Mouse (Mus musculus) hindbrain, embryonic 15.5 days (tissue): Measurements from ENCODE around the gene Serpina12. TPM values are rescaled to one million over a fixed set of nuclear protein-coding genes. Genes with fewer than 3 reads are reported as not detected.

Experiments
- ATAC-seq: fragments of 200-750 bp; cut with Nextera tagmentation; 2 replicates; pipeline ENCODE4 v1.8.0; 2017; ENCODE audit warnings: low read depth, moderate number of reproducible peaks, moderate TSS enrichment; ENCODE audit not compliant: low FRiP score
- H3K27ac ChIP-seq: fragments of 300-500 bp; sonication (generic); replicated peaks from 2 replicates; pipeline ENCODE4 v1.5.1; 2015; ENCODE audit warnings: mild to moderate bottlenecking, inconsistent platforms
- H3K27me3 ChIP-seq: fragments of 300-500 bp; sonication (generic); 2 replicates; pipeline ENCODE4 v1.6.1; 2015; ENCODE audit warnings: control low read depth, inconsistent platforms
- H3K36me3 ChIP-seq: fragments of 300-500 bp; sonication (generic); 2 replicates; pipeline ENCODE4 v1.6.1; 2015; ENCODE audit warnings: control low read depth, inconsistent platforms
- H3K4me1 ChIP-seq: fragments of 300-500 bp; sonication (generic); replicated peaks from 2 replicates; pipeline ENCODE4 v1.6.1; 2015; ENCODE audit warnings: control low read depth, inconsistent platforms
- H3K4me2 ChIP-seq: fragments of 300-500 bp; sonication (generic); 2 replicates; pipeline ENCODE4 v1.6.1; 2015; ENCODE audit warnings: moderate library complexity, mild to moderate bottlenecking, inconsistent platforms
- H3K4me3 ChIP-seq: fragments of 300-500 bp; sonication (generic); 2 replicates; pipeline ENCODE4 v1.5.1; 2015; ENCODE audit warnings: mild to moderate bottlenecking, inconsistent platforms
- H3K9ac ChIP-seq: fragments of 300-500 bp; sonication (generic); 2 replicates; pipeline ENCODE4 v1.6.1; 2015; ENCODE audit warnings: inconsistent platforms
- H3K9me3 ChIP-seq: fragments of 300-500 bp; sonication (generic); 2 replicates; pipeline ENCODE4 v1.6.1; 2016; ENCODE audit warnings: control low read depth, inconsistent platforms
- WGBS: fragments of 180-500 bp; shearing (Covaris S2); methylation state at CpG from one replicate; pipeline ENCODE4 v1.1.7; 2015; 5-methylcytosine and 5-hydroxymethylcytosine counted together
- polyA plus RNA-seq: library from polyadenylated mRNA; unstranded; fragments of >200 nt; fragmentation: Nextera tagmentation; extraction: Ambion mirVana; gene quantifications from 2 replicates; pipeline ENCODE4 v1.2.1, GENCODE M21; 2015

Serpina12 gene
- polyA plus RNA-seq, 1 experiment from 2014 or later = not detected

- no peak overlapping the region for H3K4me3 ChIP-seq
- no peak for ATAC-seq
- no peak overlapping the region for H3K9ac ChIP-seq
- no peaks in the 10 kb centered on the region for H3K27me3 ChIP-seq
- no peaks in the 10 kb centered on the region for H3K9me3 ChIP-seq
- no peak overlapping the region for H3K27ac ChIP-seq
- no peaks in the 10 kb centered on the region for H3K4me1 ChIP-seq
- WGBS = 78% methylated on average over 10 of the region's 10 CpGs
- no peak overlapping the region for H3K4me2 ChIP-seq
- H3K36me3 ChIP-seq = no peaks in the 10 kb centered on the region
Measured at GRCm38 (mm10) chr12:104002569-104003237, 41.5 kb downstream of the Serpina12 start.

- no peaks in the 10 kb centered on the region for H3K9me3 ChIP-seq
- H3K27me3 ChIP-seq = no peaks in the 10 kb centered on the region
- WGBS = 92% methylated on average over 3 of the region's 3 CpGs
- ATAC-seq = no peak
- H3K9ac ChIP-seq = no peak overlapping the region
- H3K36me3 ChIP-seq = no peaks in the 10 kb centered on the region
- no peak overlapping the region for H3K4me3 ChIP-seq
- no peak overlapping the region for H3K4me2 ChIP-seq
- no peak overlapping the region for H3K27ac ChIP-seq
- H3K4me1 ChIP-seq = no peaks in the 10 kb centered on the region
Measured at GRCm38 (mm10) chr12:104000594-104000993, 43.6 kb downstream of the Serpina12 start.

- 62% methylated on average over 8 of the region's 8 CpGs for WGBS
- no peaks in the 10 kb centered on the region for H3K9me3 ChIP-seq
Measured at GRCm38 (mm10) chr12:103999611-104000010, 44.6 kb downstream of the Serpina12 start.

GRCm38 (mm10) chr12:103996513-103996912 lies 47.7 kb downstream of the Serpina12 start:
- no peak overlapping the region for H3K27ac ChIP-seq
- no peak overlapping the region for H3K9ac ChIP-seq
- no peak for ATAC-seq
- no peak overlapping the region for H3K4me3 ChIP-seq
- no peaks in the 10 kb centered on the region for H3K4me1 ChIP-seq
- H3K27me3 ChIP-seq = no peaks in the 10 kb centered on the region
- H3K4me2 ChIP-seq = no peak overlapping the region
- H3K9me3 ChIP-seq = no peaks in the 10 kb centered on the region
- 75% methylated on average over 2 of the region's 2 CpGs for WGBS
- no peaks in the 10 kb centered on the region for H3K36me3 ChIP-seq

More at GRCm38 (mm10) chr12:103999611-104000010, 44.6 kb downstream of the Serpina12 start:
- no peaks in the 10 kb centered on the region for H3K27me3 ChIP-seq
- no peaks in the 10 kb centered on the region for H3K4me1 ChIP-seq
- ATAC-seq = no peak
- H3K9ac ChIP-seq = no peak overlapping the region
- H3K4me2 ChIP-seq = no peak overlapping the region
- no peak overlapping the region for H3K27ac ChIP-seq
- H3K4me3 ChIP-seq = no peak overlapping the region
- no peaks in the 10 kb centered on the region for H3K36me3 ChIP-seq

GRCm38 (mm10) chr12:103995292-103996072 lies 48.8 kb downstream of the Serpina12 start:
- Histone ChIP-seq H3K27me3 (no peaks in the 10 kb centered on the region), H3K9me3 (no peaks in the 10 kb centered on the region), H3K27ac (no peak overlapping the region), H3K4me1 (no peaks in the 10 kb centered on the region), H3K9ac (no peak overlapping the region), H3K4me2 (no peak overlapping the region), H3K4me3 (no peak overlapping the region), H3K36me3 (no peaks in the 10 kb centered on the region)
- 44% methylated on average over 5 of the region's 5 CpGs for WGBS
- peak; percentile 55; the same call in 1 of the 2 replicates for ATAC-seq

- ATAC-seq = no peak
- Histone ChIP-seq H3K27me3 (no peaks in the 10 kb centered on the region), H3K27ac (no peak overlapping the region), H3K4me1 (no peaks in the 10 kb centered on the region), H3K9me3 (no peaks in the 10 kb centered on the region), H3K4me2 (no peak overlapping the region), H3K9ac (no peak overlapping the region), H3K36me3 (no peaks in the 10 kb centered on the region), H3K4me3 (no peak overlapping the region)
- 84% methylated on average over 7 of the region's 7 CpGs for WGBS
Measured at GRCm38 (mm10) chr12:103992945-103993344, 51.3 kb downstream of the Serpina12 start.

- WGBS = 92% methylated on average over 6 of the region's 6 CpGs
- Histone ChIP-seq H3K27ac (no peak within 1 kb of the TSS), H3K9ac (no peak within 1 kb of the TSS), H3K4me3 (no peak within 1 kb of the TSS), H3K27me3 (no peaks in the 10 kb centered on the region), H3K4me1 (no peaks in the 10 kb centered on the region), H3K36me3 (no peaks in the 10 kb centered on the region), H3K4me2 (no peak within 1 kb of the TSS), H3K9me3 (no peaks in the 10 kb centered on the region)
- no peak for ATAC-seq
Measured at GRCm38 (mm10) chr12:103989857-103990256, 54.4 kb downstream of the Serpina12 start, which contains the start of gene Serpina11. Serpina11 (minus strand) TSS chr12:103989957.

GRCm38 (mm10) chr12:103989514-103989767 lies 54.8 kb downstream of the Serpina12 start:
- WGBS = 73% methylated on average over 2 of the region's 2 CpGs
- Histone ChIP-seq H3K27ac (no peak overlapping the region), H3K4me3 (no peak overlapping the region), H3K4me2 (no peak overlapping the region), H3K27me3 (no peaks in the 10 kb centered on the region), H3K36me3 (no peaks in the 10 kb centered on the region), H3K9me3 (no peaks in the 10 kb centered on the region), H3K9ac (no peak overlapping the region), H3K4me1 (no peaks in the 10 kb centered on the region)
- no peak for ATAC-seq

GRCm38 (mm10) chr12:103988754-103989513 lies 55.3 kb downstream of the Serpina12 start:
- no peak overlapping the region for H3K9ac ChIP-seq
- no peak overlapping the region for H3K4me2 ChIP-seq
- 65% methylated on average over 14 of the region's 14 CpGs for WGBS
- no peak overlapping the region for H3K4me3 ChIP-seq
- no peaks in the 10 kb centered on the region for H3K4me1 ChIP-seq
- H3K9me3 ChIP-seq = no peaks in the 10 kb centered on the region
- no peaks in the 10 kb centered on the region for H3K36me3 ChIP-seq
- no peaks in the 10 kb centered on the region for H3K27me3 ChIP-seq
- no peak overlapping the region for H3K27ac ChIP-seq
- no peak for ATAC-seq

- H3K4me3 ChIP-seq = no peak overlapping the region
- no peaks in the 10 kb centered on the region for H3K36me3 ChIP-seq
- no peak overlapping the region for H3K27ac ChIP-seq
- no peak overlapping the region for H3K9ac ChIP-seq
- no peak for ATAC-seq
- WGBS = 74% methylated on average over 5 of the region's 5 CpGs
- H3K27me3 ChIP-seq = no peaks in the 10 kb centered on the region
- H3K4me2 ChIP-seq = no peak overlapping the region
- H3K4me1 ChIP-seq = no peaks in the 10 kb centered on the region
- H3K9me3 ChIP-seq = no peaks in the 10 kb centered on the region
Measured at GRCm38 (mm10) chr12:103985868-103986267, 58.4 kb downstream of the Serpina12 start.

GRCm38 (mm10) chr12:103984935-103985334 lies 59.3 kb downstream of the Serpina12 start:
- no peaks in the 10 kb centered on the region for H3K9me3 ChIP-seq
- H3K36me3 ChIP-seq = no peaks in the 10 kb centered on the region
- H3K27me3 ChIP-seq = no peaks in the 10 kb centered on the region
- no peak overlapping the region for H3K4me3 ChIP-seq
- H3K27ac ChIP-seq = no peak overlapping the region
- no peak for ATAC-seq
- H3K9ac ChIP-seq = no peak overlapping the region
- H3K4me2 ChIP-seq = no peak overlapping the region
- 74% methylated on average over 4 of the region's 4 CpGs for WGBS
- no peaks in the 10 kb centered on the region for H3K4me1 ChIP-seq
